Mouse (Mus musculus) heart, embryonic 10.5 days (tissue): ENCODE results near the gene Ctdspl. TPM values are rescaled to one million over a fixed set of nuclear protein-coding genes. Genes with fewer than 3 reads are reported as not detected.

Experiments used
- DNase-seq: peaks from one replicate; pipeline ENCODE4 v3.0.0-alpha.2; 2017; ENCODE audit warnings: low spot score
- H3K27ac ChIP-seq: fragments of 300-500 bp; sonication (generic); 2 replicates; pipeline ENCODE4 v1.5.1; 2016; ENCODE audit warnings: mild to moderate bottlenecking
- H3K27me3 ChIP-seq: fragments of 300-500 bp; sonication (generic); 2 replicates; pipeline ENCODE4 v1.6.1; 2016; ENCODE audit warnings: mild to moderate bottlenecking; ENCODE audit not compliant: poor library complexity, insufficient read depth, severe bottlenecking
- H3K36me3 ChIP-seq: fragments of 300-500 bp; sonication (generic); 2 replicates; pipeline ENCODE4 v1.6.1; 2016; ENCODE audit warnings: mild to moderate bottlenecking, moderate library complexity
- H3K4me1 ChIP-seq: fragments of 300-500 bp; sonication (generic); 2 replicates; pipeline ENCODE4 v1.6.1; 2016; ENCODE audit warnings: mild to moderate bottlenecking
- H3K4me3 ChIP-seq: fragments of 300-500 bp; sonication (generic); 2 replicates; pipeline ENCODE4 v1.5.1; 2016; ENCODE audit warnings: mild to moderate bottlenecking, moderate library complexity
- H3K9me3 ChIP-seq: fragments of 300-500 bp; sonication (generic); 2 replicates; pipeline ENCODE4 v1.6.1; 2016; ENCODE audit warnings: mild to moderate bottlenecking, moderate library complexity
- WGBS: fragments of 180-500 bp; shearing (Covaris S2); methylation state at CpG from one replicate; pipeline ENCODE4 v1.1.7; 2016; 5-methylcytosine and 5-hydroxymethylcytosine counted together
- polyA plus RNA-seq: library from polyadenylated mRNA; unstranded; fragments of >200 nt; fragmentation: Nextera tagmentation; extraction: Ambion mirVana; gene quantifications from 2 replicates; pipeline ENCODE4 v1.2.1, GENCODE M21; 2016

Ctdspl gene
- polyA plus RNA-seq, 1 experiment from 2014 or later = 10.2 TPM

DNA sequence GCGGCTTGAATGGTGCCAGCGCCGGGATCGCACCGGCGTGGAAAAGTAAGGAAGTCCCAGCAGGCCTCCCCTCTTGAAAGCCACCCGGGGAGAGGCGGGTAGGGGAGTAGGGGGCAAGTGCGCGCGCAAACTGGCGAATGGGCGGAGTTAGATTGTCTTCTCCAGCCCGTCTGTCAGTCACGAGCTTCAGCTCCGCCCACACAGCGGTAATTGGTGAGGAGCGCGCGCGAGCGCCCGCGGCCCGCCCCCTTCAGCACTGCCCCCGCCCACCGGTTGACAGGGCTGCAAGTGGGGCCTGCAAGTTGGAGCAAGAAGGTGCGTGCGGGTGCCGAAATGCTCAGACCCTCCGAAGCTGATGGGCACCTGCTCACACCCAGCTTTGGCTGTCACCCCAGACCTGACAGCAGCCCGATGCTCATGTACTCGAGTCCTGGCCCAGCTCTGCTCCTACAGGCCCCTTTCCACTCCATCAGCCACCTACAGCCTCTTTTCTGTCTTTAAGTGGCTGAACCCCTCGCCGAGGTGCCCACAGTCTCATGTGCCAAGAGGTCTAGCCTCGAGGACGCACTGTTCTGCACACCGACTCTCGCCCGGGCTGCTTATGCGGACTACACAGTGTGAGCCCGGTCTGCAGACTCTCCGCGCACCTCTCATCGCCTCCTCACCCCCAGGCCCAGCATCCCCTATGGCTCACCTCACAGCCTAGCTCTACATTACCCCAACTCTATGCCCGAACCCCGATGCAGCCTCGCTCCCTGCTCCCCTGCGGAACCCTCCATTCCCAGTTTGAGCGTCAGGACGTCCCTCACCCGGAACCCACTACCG lies 755 bp upstream of the Ctdspl start:
- no peaks in the 10 kb centered on the region for H3K27me3 ChIP-seq
- 0 out of 2 replicates have a peak, but pooled peaks cover 5% of the 10 kb centered on the region for H3K36me3 ChIP-seq
- DNase-seq = peak; percentile 99
- peak overlapping the region; percentile 95 for H3K27ac ChIP-seq
- no peaks in the 10 kb centered on the region for H3K9me3 ChIP-seq
- peak overlapping the region; percentile 81 for H3K4me3 ChIP-seq
- peaks cover 55% of the 10 kb centered on the region for H3K4me1 ChIP-seq
- WGBS = under 1% methylated on average over 53 of the region's 53 CpGs

DNA sequence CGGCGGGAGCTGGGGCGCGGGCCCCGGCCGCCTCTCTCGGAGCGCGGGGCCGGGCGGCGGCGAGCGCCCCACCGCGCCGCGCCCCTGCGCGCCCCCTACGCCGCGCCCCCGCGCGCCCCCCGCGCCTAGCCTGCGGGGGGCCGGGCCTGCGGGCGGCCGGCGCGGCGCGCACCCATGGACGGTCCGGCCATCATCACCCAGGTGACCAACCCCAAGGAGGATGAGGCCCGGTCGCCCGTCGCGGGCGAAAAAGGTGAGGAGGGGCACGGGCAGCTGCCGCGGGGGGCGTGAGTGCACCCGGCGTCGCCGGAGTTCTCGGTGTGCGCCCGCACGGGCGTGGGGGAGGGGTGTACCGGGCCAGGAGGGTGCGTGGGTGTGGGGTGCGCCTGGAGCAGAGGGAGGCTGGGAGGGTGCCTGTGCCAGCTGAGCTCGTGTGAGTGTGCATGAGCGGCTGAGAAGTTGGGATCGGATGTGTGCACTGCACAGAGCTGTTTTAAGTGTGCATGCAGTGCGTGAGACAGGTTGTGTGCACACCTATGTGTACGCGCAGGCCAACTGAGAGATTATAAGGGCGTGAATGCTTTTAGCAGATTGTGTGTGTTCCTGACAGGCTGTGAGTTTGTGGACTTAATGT lies 552 bp downstream of the Ctdspl start:
- DNase-seq = no peak
- H3K27ac ChIP-seq = peak overlapping the region; percentile 95
- no peaks in the 10 kb centered on the region for H3K9me3 ChIP-seq
- 0 out of 2 replicates have a peak, but pooled peaks cover 9% of the 10 kb centered on the region for H3K36me3 ChIP-seq
- H3K27me3 ChIP-seq = no peaks in the 10 kb centered on the region
- peak overlapping the region; percentile 81 for H3K4me3 ChIP-seq
- WGBS = 10% methylated on average over 66 of the region's 68 CpGs
- peaks cover 48% of the 10 kb centered on the region for H3K4me1 ChIP-seq

DNA sequence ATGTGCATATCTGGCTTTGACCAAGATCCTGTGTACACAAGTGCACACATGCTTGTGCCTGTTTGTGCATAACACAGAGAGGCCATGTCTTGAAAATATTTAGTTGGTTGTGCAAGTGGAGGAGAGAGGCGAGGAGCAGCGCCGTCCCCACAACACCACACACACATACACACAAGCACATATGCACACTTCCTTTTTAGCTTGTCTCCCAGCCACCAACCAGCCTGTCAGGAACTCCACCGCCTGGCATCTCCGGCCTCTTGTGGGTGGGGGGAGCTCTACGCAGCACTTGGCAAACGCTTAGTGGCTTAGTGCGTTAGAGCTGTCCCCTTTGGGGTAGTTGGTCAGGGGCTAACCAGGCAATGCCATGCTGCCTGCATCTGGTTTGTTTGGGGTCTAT lies 1.2 kb downstream of the Ctdspl start:
- Histone ChIP-seq H3K27ac (no peak overlapping the region), H3K4me3 (peak overlapping the region; percentile 81), H3K9me3 (no peaks in the 10 kb centered on the region), H3K27me3 (no peaks in the 10 kb centered on the region), H3K36me3 (0 out of 2 replicates have a peak, but pooled peaks cover 9% of the 10 kb centered on the region), H3K4me1 (peaks cover 48% of the 10 kb centered on the region)
- 46% methylated on average over 8 of the region's 8 CpGs for WGBS
- DNase-seq = no peak

DNA sequence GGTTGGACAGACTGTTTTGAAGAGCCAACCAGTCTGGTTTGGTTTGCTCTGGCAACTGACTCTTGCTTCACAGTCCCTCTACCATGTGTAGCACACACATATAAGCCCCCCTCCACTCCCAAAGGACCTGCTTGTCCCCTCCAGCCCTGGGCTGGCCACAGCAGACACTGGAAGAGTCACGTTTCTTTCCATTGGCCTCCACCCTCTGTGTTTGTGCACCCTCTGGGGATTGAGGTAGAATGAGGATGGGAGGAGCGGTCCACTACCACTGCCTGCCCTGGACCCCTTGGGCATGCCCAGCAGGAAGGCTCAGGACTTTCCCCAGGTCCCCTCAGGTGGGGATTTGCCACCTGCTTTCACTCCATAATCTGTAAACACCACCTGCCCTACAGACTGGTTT lies 1.8 kb downstream of the Ctdspl start:
- H3K4me1 ChIP-seq = peaks cover 48% of the 10 kb centered on the region
- H3K36me3 ChIP-seq = 0 out of 2 replicates have a peak, but pooled peaks cover 9% of the 10 kb centered on the region
- peak overlapping the region; percentile 81 for H3K4me3 ChIP-seq
- no peaks in the 10 kb centered on the region for H3K9me3 ChIP-seq
- DNase-seq = no peak
- no peaks in the 10 kb centered on the region for H3K27me3 ChIP-seq
- WGBS = 52% methylated on average over 2 of the region's 2 CpGs
- H3K27ac ChIP-seq = peak overlapping the region; percentile 59; the same call in 1 of the 2 replicates

DNA sequence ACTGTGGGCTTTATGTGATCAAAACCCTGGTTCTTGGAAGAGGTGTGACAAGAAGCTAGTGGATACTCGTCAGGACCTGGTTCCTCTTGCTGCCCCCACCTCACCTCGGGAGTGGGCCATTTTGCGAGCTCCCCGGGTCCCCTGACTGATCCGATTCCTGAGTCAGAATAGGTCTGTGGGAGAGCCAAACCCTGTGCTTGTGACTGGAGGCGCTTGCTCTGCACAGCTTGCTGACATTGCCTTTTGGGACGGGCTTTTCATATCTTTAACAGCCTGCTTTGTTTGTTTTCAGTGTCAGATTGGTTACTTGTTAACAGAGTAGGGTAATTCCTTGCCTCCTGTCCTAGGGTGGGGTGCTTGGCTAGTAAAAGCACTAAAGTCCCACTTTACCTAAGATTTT lies 2.4 kb downstream of the Ctdspl start:
- Histone ChIP-seq H3K27me3 (no peaks in the 10 kb centered on the region), H3K9me3 (no peaks in the 10 kb centered on the region), H3K27ac (peak overlapping the region; percentile 59), H3K4me3 (no peak overlapping the region), H3K4me1 (peaks cover 48% of the 10 kb centered on the region), H3K36me3 (0 out of 2 replicates have a peak, but pooled peaks cover 9% of the 10 kb centered on the region)
- DNase-seq = no peak
- WGBS = 36% methylated on average over 7 of the region's 7 CpGs

DNA sequence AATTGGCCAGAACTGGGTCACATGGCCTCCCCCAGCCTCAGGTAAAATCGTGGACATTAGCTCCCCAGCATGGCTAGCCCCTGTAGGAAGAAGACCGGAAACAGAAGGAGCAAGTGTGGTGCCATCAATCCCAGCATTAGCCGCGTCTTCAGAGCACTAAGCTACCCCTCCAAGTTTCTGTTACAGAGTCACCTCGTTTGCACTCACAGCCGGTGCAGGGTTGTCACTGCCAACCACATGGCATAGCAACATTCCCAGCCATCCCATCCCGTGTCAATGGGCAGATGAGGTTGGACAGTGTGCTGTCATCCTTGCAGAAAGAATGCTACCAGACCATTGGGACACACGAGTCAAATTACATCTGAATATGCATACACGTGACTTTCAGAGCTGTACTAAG lies 4.4 kb downstream of the Ctdspl start:
- 0 out of 2 replicates have a peak, but pooled peaks cover 9% of the 10 kb centered on the region for H3K36me3 ChIP-seq
- DNase-seq = no peak
- H3K27me3 ChIP-seq = no peaks in the 10 kb centered on the region
- no peaks in the 10 kb centered on the region for H3K9me3 ChIP-seq
- no peak overlapping the region for H3K27ac ChIP-seq
- no peak overlapping the region for H3K4me3 ChIP-seq
- H3K4me1 ChIP-seq = peaks cover 46% of the 10 kb centered on the region
- 59% methylated on average over 9 of the region's 9 CpGs for WGBS

DNA sequence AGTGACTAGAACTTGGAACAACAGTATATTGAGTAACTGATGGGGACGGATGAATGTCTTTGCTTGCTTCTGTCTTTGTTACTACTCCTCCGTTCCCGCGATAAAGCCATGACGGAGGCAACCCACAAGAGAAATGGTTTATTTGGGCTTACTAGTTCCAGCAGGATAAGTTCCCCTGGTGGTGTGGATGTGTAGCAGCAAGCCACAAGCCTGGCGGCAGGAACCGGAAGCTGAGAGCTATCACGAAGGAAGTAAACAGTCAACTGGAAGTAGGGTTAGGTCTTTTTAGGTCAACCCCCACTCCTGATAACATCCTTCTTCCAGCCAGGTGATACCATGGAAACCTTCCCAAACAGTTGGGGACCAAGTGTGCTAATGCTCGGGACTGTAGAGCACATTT lies 7.5 kb downstream of the Ctdspl start:
- Histone ChIP-seq H3K27me3 (no peaks in the 10 kb centered on the region), H3K27ac (no peak overlapping the region), H3K9me3 (no peaks in the 10 kb centered on the region), H3K36me3 (0 out of 2 replicates have a peak, but pooled peaks cover 9% of the 10 kb centered on the region), H3K4me3 (no peak overlapping the region), H3K4me1 (peaks cover 35% of the 10 kb centered on the region)
- no peak for DNase-seq
- WGBS = 79% methylated on average over 9 of the region's 9 CpGs

DNA sequence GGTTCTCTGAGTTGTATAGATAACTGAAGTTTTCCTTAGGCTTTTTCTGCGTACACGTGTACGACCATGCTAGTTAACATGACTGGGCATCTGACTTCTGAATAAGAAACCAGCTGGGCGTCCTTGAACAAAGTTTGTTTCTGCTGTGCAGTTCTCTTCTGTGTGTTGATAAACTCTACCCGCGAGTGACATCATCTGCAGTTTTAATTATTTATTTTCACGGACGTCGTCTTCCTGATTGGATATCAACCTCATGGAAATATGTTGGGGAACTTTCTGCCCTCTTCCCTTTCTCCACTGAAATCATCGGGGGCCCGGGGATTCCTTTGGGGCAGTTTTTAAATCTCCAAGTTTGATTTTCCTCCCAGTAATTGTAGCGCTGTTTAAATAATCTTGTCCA lies 8.1 kb downstream of the Ctdspl start:
- 74% methylated on average over 12 of the region's 12 CpGs for WGBS
- H3K4me1 ChIP-seq = peaks cover 36% of the 10 kb centered on the region
- H3K27me3 ChIP-seq = no peaks in the 10 kb centered on the region

DNA sequence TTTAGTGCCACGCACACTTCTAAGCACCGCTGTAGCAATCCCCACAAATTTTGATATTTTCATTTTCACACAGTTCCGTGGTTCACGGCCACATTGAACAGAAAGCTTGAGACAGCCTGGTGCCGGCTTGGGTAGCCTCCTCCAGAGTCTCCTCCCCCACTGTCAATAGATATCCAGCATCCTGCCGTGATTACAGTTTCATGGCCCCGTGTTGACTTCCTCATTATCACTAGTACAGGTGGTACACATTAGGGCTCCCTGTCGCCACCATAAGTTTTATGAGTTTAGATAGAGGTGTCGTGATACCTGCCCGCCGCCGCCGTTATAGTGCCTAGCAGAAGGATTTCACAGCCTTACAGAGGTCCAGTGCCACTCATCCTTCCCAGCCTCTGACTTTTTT lies 8.8 kb downstream of the Ctdspl start:
- H3K27ac ChIP-seq = no peak overlapping the region
- H3K4me3 ChIP-seq = no peak overlapping the region
- no peaks in the 10 kb centered on the region for H3K27me3 ChIP-seq
- H3K36me3 ChIP-seq = 0 out of 2 replicates have a peak, but pooled peaks cover 7% of the 10 kb centered on the region
- peaks cover 37% of the 10 kb centered on the region for H3K4me1 ChIP-seq
- no peak for DNase-seq
- H3K9me3 ChIP-seq = no peaks in the 10 kb centered on the region
- WGBS = 61% methylated on average over 13 of the region's 13 CpGs

More for the DNA sequence above, 8.1 kb downstream of the Ctdspl start:
- H3K27ac ChIP-seq = no peak overlapping the region
- no peaks in the 10 kb centered on the region for H3K9me3 ChIP-seq
- no peak overlapping the region for H3K4me3 ChIP-seq
- H3K36me3 ChIP-seq = 0 out of 2 replicates have a peak, but pooled peaks cover 9% of the 10 kb centered on the region
- no peak for DNase-seq

DNA sequence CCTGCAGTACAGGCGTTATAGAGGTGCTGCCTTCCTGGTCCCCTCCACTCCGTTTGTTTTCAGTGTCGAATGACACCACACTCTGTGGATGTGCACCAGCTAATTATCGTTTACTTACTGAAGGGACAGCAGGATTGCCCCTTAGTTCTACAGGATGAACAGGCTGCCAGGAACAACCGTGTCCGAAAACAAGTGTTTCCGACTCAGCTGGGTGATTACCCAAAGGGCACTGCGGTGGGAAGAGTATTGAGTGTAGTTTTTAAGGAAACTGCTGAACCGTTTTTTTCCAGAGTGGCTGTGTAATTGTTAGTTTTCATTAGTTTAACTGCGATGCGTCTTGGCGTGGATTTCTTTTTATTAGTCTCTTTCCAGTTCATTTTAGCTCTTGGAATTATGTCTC lies 9.8 kb downstream of the Ctdspl start:
- no peaks in the 10 kb centered on the region for H3K9me3 ChIP-seq
- H3K27ac ChIP-seq = no peak overlapping the region
- no peaks in the 10 kb centered on the region for H3K36me3 ChIP-seq
- no peak overlapping the region for H3K4me3 ChIP-seq
- H3K27me3 ChIP-seq = no peaks in the 10 kb centered on the region
- WGBS = 63% methylated on average over 12 of the region's 12 CpGs
- peaks cover 46% of the 10 kb centered on the region for H3K4me1 ChIP-seq
- DNase-seq = no peak

DNA sequence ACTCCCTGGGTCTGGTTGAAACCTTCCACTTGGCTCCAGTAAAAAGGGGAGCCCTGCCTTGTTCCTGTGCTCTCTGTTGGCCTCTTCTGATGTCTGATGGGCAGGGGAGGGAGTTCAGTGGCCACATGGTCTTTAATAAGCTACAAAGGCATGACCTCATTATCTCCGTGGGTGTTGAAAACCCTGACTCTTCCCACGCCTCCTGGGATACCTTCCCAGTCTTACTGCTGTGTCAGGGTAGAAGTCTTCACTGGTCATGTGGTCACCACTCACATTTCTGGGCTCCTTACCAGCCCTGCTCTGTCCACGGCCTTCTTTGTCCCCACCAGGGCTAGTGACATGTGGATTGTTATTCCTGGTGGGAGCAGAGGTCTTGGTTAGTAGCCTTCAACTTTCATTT lies 11.3 kb downstream of the Ctdspl start:
- Histone ChIP-seq H3K9me3 (no peaks in the 10 kb centered on the region), H3K36me3 (no peaks in the 10 kb centered on the region), H3K27me3 (no peaks in the 10 kb centered on the region), H3K27ac (peak overlapping the region; percentile 2; the same call in 1 of the 2 replicates), H3K4me1 (peaks cover 53% of the 10 kb centered on the region), H3K4me3 (no peak overlapping the region)
- 31% methylated on average over 3 of the region's 3 CpGs for WGBS
- no peak for DNase-seq

DNA sequence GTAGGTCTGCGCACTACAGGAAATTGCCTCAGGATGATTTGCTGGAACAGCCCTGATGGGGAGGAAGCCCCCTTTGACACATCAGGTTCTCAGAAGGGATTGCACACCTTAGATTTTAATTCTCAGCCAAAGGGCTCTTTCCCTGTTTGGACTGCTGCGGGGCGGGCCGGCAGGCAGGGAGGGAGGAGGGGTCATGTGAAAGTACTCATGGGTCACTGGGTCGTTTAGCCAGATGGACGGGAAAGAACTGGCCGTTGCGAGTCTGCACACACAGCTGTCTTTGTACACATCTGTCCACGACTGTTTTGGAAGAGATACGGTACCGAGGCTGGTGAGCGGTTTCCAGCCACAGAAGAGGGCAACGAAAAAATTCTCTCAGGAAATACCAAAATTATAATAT lies 13.2 kb downstream of the Ctdspl start:
- Histone ChIP-seq H3K9me3 (no peaks in the 10 kb centered on the region), H3K4me3 (no peak overlapping the region), H3K4me1 (peaks cover 55% of the 10 kb centered on the region), H3K27ac (no peak overlapping the region), H3K27me3 (no peaks in the 10 kb centered on the region), H3K36me3 (no peaks in the 10 kb centered on the region)
- DNase-seq = no peak
- WGBS = 52% methylated on average over 13 of the region's 13 CpGs

DNA sequence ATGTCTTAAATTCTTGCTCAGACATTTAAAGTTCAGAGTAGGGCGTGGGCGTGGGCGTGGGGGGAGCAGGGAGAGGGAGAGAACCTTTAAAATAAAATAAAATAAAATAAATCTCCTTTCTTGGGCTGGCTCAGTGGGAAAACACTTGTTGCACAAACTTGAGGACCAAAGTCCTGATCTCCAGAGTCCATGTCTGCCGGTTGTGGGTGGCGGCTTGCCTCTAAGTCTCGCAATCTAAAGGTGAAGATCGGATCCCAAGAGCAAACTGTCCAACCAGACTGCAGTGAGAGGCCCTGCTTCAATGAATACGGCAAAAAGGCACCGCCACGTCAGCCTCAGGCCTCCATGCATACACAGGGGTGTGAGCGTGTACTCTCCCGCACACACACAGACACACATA lies 13.6 kb downstream of the Ctdspl start:
- Histone ChIP-seq H3K9me3 (no peaks in the 10 kb centered on the region), H3K36me3 (no peaks in the 10 kb centered on the region), H3K27me3 (no peaks in the 10 kb centered on the region), H3K4me1 (peaks cover 58% of the 10 kb centered on the region), H3K4me3 (no peak overlapping the region), H3K27ac (no peak overlapping the region)
- WGBS = 86% methylated on average over 12 of the region's 12 CpGs
- no peak for DNase-seq
